Mouse (Mus musculus) liver, embryonic 15.5 days (tissue): ENCODE results near the gene Sik3. TPM values are rescaled to one million over a fixed set of nuclear protein-coding genes. Genes with fewer than 3 reads are reported as not detected.

ENCODE experiments used
- ATAC-seq: fragments of 200-750 bp; cut with Nextera tagmentation; 2 replicates; pipeline ENCODE4 v1.8.0; 2017; ENCODE audit warnings: moderate number of reproducible peaks, mild to moderate bottlenecking, moderate library complexity; ENCODE audit not compliant: insufficient read depth
- H3K27ac ChIP-seq: fragments of 300-500 bp; sonication (generic); replicated peaks from 2 replicates; pipeline ENCODE4 v1.5.1; 2015; ENCODE audit warnings: mild to moderate bottlenecking, inconsistent platforms
- H3K27me3 ChIP-seq: fragments of 300-500 bp; sonication (generic); 2 replicates; pipeline ENCODE4 v1.6.1; 2015; ENCODE audit warnings: mild to moderate bottlenecking, inconsistent platforms
- H3K36me3 ChIP-seq: fragments of 300-500 bp; sonication (generic); replicated peaks from 2 replicates; pipeline ENCODE4 v1.6.1; 2015; ENCODE audit warnings: moderate library complexity, mild to moderate bottlenecking, inconsistent platforms
- H3K4me1 ChIP-seq: fragments of 300-500 bp; sonication (generic); replicated peaks from 2 replicates; pipeline ENCODE4 v1.6.1; 2015; ENCODE audit warnings: inconsistent platforms
- H3K4me2 ChIP-seq: fragments of 300-500 bp; sonication (generic); 2 replicates; pipeline ENCODE4 v1.6.1; 2015; ENCODE audit warnings: moderate library complexity, mild to moderate bottlenecking, inconsistent platforms
- H3K4me3 ChIP-seq: fragments of 300-500 bp; sonication (generic); replicated peaks from 2 replicates; pipeline ENCODE4 v1.5.1; 2015; ENCODE audit warnings: mild to moderate bottlenecking, inconsistent platforms
- H3K9ac ChIP-seq: fragments of 300-500 bp; sonication (generic); 2 replicates; pipeline ENCODE4 v1.6.1; 2015; ENCODE audit warnings: moderate library complexity, mild to moderate bottlenecking, inconsistent platforms
- H3K9me3 ChIP-seq: fragments of 300-500 bp; sonication (generic); replicated peaks from 2 replicates; pipeline ENCODE4 v1.6.1; 2016; ENCODE audit warnings: inconsistent platforms
- WGBS: fragments of 180-500 bp; shearing (Covaris S2); methylation state at CpG from one replicate; pipeline ENCODE4 v1.1.7; 2015; ENCODE audit warnings: mixed read lengths; ENCODE audit not compliant: insufficient replicate concordance; 5-methylcytosine and 5-hydroxymethylcytosine counted together
- polyA plus RNA-seq: library from polyadenylated mRNA; unstranded; fragments of >200 nt; fragmentation: Nextera tagmentation; extraction: Ambion mirVana; gene quantifications from 2 replicates; pipeline ENCODE4 v1.2.1, GENCODE M21; 2015

Sik3 gene
- polyA plus RNA-seq, 1 experiment from 2014 or later: 3.2 TPM

GRCm38 (mm10) chr9:46243584-46243983 lies 231.0 kb downstream of the Sik3 start:
- Histone ChIP-seq H3K4me3 (no peak overlapping the region), H3K9ac (no peak overlapping the region), H3K4me1 (no peaks in the 10 kb centered on the region), H3K36me3 (no peaks in the 10 kb centered on the region), H3K27ac (no peak overlapping the region), H3K4me2 (no peak overlapping the region), H3K9me3 (no peaks in the 10 kb centered on the region), H3K27me3 (no peaks in the 10 kb centered on the region)
- ATAC-seq: no peak
- WGBS: 58% methylated on average over 8 of the region's 8 CpGs

GRCm38 (mm10) chr9:46246752-46247324 lies 234.2 kb downstream of the Sik3 start:
- no peaks in the 10 kb centered on the region for H3K4me1 ChIP-seq
- no peak overlapping the region for H3K27ac ChIP-seq
- ATAC-seq: no peak
- no peak overlapping the region for H3K9ac ChIP-seq
- peak overlapping the region; percentile 20; the same call in 1 of the 2 replicates for H3K4me2 ChIP-seq
- H3K9me3 ChIP-seq: no peaks in the 10 kb centered on the region
- H3K4me3 ChIP-seq: no peak overlapping the region
- H3K36me3 ChIP-seq: no peaks in the 10 kb centered on the region
- 28% methylated on average over 10 of the region's 11 CpGs for WGBS
- no peaks in the 10 kb centered on the region for H3K27me3 ChIP-seq

DNA sequence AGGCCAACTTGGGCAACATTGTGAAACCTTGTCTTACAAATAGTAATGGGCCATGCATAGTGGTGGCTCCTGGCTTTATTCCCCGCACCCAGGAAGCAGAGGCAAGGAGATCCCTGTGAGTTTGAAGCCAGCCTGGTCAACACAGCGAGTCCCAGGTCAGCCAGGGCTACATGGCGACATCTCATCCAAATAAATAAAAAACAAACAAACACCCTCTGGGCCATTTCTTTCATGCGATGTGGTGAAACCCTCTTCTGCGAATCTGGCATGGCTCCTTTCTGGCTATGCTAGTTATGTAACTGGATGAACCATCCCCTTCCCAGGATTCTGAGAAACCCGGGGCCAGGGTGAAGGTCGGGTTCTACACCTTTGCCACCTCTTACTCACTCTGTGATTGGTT lies 243.6 kb downstream of the Sik3 start:
- H3K36me3 ChIP-seq: no peaks in the 10 kb centered on the region
- 63% methylated on average over 7 of the region's 7 CpGs for WGBS
- ATAC-seq: no peak

GRCm38 (mm10) chr9:46256658-46257385 lies 244.2 kb downstream of the Sik3 start:
- H3K4me3 ChIP-seq: no peak overlapping the region
- no peaks in the 10 kb centered on the region for H3K27me3 ChIP-seq
- H3K4me2 ChIP-seq: no peak overlapping the region
- WGBS: 67% methylated on average over 10 of the region's 10 CpGs
- no peak overlapping the region for H3K9ac ChIP-seq
- 0 out of 2 replicates have a peak, but pooled peaks cover 8% of the 10 kb centered on the region for H3K4me1 ChIP-seq
- H3K36me3 ChIP-seq: no peaks in the 10 kb centered on the region
- 0 out of 2 replicates have a peak overlapping the region, but pooled peaks have one; percentile 6 for H3K27ac ChIP-seq
- H3K9me3 ChIP-seq: no peaks in the 10 kb centered on the region
- no peak for ATAC-seq

More for the DNA sequence above, 243.6 kb downstream of the Sik3 start:
- H3K27ac ChIP-seq: no peak overlapping the region
- H3K9me3 ChIP-seq: no peaks in the 10 kb centered on the region
- H3K4me1 ChIP-seq: 0 out of 2 replicates have a peak, but pooled peaks cover 7% of the 10 kb centered on the region
- no peak overlapping the region for H3K9ac ChIP-seq
- no peaks in the 10 kb centered on the region for H3K27me3 ChIP-seq
- H3K4me2 ChIP-seq: no peak overlapping the region
- H3K4me3 ChIP-seq: no peak overlapping the region

DNA sequence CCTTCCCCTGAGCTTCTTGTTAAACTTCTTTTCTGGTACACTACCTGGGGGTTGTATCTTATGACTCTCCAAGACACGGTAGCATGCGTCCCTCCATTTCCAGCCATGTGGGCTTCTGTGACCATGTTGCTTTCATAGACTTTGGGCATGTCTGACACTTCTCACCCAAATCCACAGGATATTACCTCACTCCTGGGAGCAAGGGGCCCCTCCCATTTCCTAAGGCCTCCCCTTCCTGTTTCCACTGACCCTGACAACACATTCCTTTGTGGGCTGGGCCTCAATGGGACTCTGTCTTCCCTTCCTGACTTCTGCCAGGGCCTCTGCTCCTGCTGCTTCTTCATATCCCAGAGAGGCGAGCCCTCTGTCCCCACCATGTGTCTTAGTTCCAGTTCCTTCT lies 244.9 kb downstream of the Sik3 start:
- H3K9me3 ChIP-seq: no peaks in the 10 kb centered on the region
- 64% methylated on average over 3 of the region's 3 CpGs for WGBS
- H3K4me3 ChIP-seq: no peak overlapping the region
- H3K4me1 ChIP-seq: 0 out of 2 replicates have a peak, but pooled peaks cover 8% of the 10 kb centered on the region
- H3K4me2 ChIP-seq: no peak overlapping the region
- no peaks in the 10 kb centered on the region for H3K27me3 ChIP-seq
- no peak overlapping the region for H3K9ac ChIP-seq
- peak; percentile 40; the same call in 1 of the 2 replicates for ATAC-seq
- H3K36me3 ChIP-seq: no peaks in the 10 kb centered on the region
- H3K27ac ChIP-seq: 0 out of 2 replicates have a peak overlapping the region, but pooled peaks have one; percentile 6

DNA sequence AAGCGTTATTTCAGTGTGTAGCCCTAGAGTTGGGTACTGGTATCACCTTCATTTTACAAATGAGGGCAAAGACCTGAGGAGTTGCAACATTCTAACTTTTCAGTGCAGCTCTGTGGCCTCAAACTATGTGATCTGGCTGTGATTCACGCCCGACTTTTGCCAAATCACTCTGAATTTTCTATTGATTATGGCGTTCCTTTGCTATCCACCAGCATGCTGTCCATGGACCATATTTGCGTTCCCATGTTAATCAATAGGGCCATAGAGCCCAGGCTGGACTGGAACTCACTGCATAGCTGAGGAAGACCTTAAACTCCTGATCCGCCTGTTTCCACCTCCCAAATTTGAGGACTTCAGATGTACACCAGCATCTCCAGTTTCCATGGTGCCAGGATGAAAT lies 246.5 kb downstream of the Sik3 start:
- Histone ChIP-seq H3K27ac (no peak overlapping the region), H3K4me3 (no peak overlapping the region), H3K4me1 (0 out of 2 replicates have a peak, but pooled peaks cover 8% of the 10 kb centered on the region), H3K9ac (no peak overlapping the region), H3K27me3 (no peaks in the 10 kb centered on the region), H3K4me2 (no peak overlapping the region), H3K9me3 (no peaks in the 10 kb centered on the region), H3K36me3 (no peaks in the 10 kb centered on the region)
- WGBS: 68% methylated on average over 6 of the region's 6 CpGs
- no peak for ATAC-seq

DNA sequence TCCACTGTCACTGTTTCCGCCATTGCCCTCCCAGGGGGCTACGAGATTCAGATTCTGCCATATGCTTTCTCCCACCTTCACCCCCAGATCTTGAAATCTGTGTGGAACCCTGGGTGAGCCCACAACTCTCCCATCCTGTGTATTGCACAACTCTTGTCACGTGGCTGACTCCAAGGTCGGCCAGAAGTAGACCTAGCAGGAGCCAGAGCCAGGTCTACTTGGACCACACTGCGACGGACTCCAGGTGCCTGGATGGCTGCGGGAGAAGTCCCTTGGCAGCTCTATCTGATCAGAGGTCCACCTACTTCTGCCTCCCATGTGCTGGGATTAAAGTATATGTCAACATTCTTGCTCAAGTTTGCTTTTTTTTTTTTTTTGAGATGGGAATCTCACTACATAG lies 248.5 kb downstream of the Sik3 start:
- H3K9ac ChIP-seq: no peak overlapping the region
- no peaks in the 10 kb centered on the region for H3K9me3 ChIP-seq
- 0 out of 2 replicates have a peak, but pooled peaks cover 8% of the 10 kb centered on the region for H3K4me1 ChIP-seq
- no peak for ATAC-seq
- no peaks in the 10 kb centered on the region for H3K27me3 ChIP-seq
- H3K27ac ChIP-seq: no peak overlapping the region
- no peak overlapping the region for H3K4me2 ChIP-seq
- H3K36me3 ChIP-seq: no peaks in the 10 kb centered on the region
- H3K4me3 ChIP-seq: no peak overlapping the region
- WGBS: 53% methylated on average over 7 of the region's 7 CpGs

DNA sequence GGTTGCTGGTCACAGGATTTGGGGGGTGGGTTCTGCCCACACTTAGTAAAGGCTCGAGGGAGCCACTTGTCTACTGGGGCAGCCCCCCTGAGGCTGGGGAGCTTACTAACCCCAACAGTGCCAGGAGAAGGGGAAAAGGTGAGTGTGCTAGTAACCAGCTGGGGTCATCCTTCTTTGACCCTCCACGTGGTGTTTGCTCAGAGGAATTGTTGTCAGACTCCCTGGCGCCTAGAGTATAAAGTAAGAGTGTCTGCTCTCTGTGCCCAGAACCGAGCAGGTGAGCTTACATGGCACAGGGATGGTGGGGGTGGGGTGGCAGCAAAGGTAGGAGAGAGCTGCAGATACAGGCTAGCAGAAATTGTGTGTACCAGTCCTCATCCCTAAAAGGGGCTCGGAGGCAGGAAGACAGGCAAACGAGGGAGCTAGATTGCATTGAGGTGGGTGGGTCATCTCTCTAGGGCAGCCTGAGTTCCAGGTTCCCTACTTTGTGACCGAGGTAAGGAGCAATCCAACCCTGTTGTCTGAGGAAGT lies 255.8 kb downstream of the Sik3 start, which contains the start of gene Apoa5:
Gene Apoa5 (plus strand): TSS at position 291 of the 531 bp plus-strand sequence.
- no peak within 1 kb of the TSS for H3K9ac ChIP-seq

DNA sequence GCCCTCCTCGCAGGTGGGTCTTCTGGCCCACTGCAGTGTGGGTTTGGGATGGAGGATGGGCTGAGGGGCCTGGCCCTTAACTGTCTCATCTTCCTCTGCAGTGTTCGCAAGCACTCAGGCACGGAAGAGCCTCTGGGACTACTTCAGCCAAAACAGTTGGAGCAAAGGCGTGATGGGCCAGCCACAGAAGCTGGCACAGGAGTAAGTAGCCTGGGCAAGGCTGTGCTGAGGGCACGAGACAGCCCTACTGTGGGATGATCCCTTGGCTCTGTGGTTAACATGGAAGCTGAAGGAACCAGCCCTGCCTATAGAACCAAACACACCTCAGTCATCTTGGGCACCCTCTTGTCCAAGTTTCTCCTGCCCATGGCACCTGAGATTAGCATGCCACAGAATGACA lies 256.5 kb downstream of the Sik3 start:
- no peak overlapping the region for H3K4me3 ChIP-seq
- 67% methylated on average over 5 of the region's 5 CpGs for WGBS

More for the DNA sequence above, 255.8 kb downstream of the Sik3 start, which contains the start of gene Apoa5:
- Histone ChIP-seq H3K4me3 (no peak within 1 kb of the TSS), H3K36me3 (no peaks in the 10 kb centered on the region), H3K9me3 (no peaks in the 10 kb centered on the region), H3K4me2 (no peak within 1 kb of the TSS), H3K27me3 (peaks cover 14% of the 10 kb centered on the region; the same call in 1 of the 2 replicates), H3K27ac (no peak within 1 kb of the TSS), H3K4me1 (peaks cover 11% of the 10 kb centered on the region)
- no peak for ATAC-seq
- WGBS: 41% methylated on average over 7 of the region's 7 CpGs

GRCm38 (mm10) chr9:46270782-46271181 lies 258.2 kb downstream of the Sik3 start:
- ATAC-seq: no peak
- WGBS: 81% methylated on average over 4 of the region's 4 CpGs
- peaks cover 14% of the 10 kb centered on the region; the same call in 1 of the 2 replicates for H3K27me3 ChIP-seq
- peaks cover 15% of the 10 kb centered on the region for H3K36me3 ChIP-seq
- H3K27ac ChIP-seq: no peak overlapping the region
- no peak overlapping the region for H3K4me2 ChIP-seq
- H3K4me1 ChIP-seq: peaks cover 24% of the 10 kb centered on the region
- H3K9me3 ChIP-seq: no peaks in the 10 kb centered on the region
- H3K9ac ChIP-seq: no peak overlapping the region
- no peak overlapping the region for H3K4me3 ChIP-seq

More for the DNA sequence above, 256.5 kb downstream of the Sik3 start:
- H3K9me3 ChIP-seq: no peaks in the 10 kb centered on the region
- peaks cover 18% of the 10 kb centered on the region for H3K4me1 ChIP-seq
- no peak for ATAC-seq
- H3K27ac ChIP-seq: no peak overlapping the region
- H3K27me3 ChIP-seq: peaks cover 14% of the 10 kb centered on the region; the same call in 1 of the 2 replicates
- no peaks in the 10 kb centered on the region for H3K36me3 ChIP-seq
- H3K4me2 ChIP-seq: no peak overlapping the region
- H3K9ac ChIP-seq: no peak overlapping the region

GRCm38 (mm10) chr9:46272070-46272469 lies 259.4 kb downstream of the Sik3 start:
- Histone ChIP-seq H3K36me3 (peaks cover 28% of the 10 kb centered on the region), H3K4me2 (peak overlapping the region; percentile 85), H3K4me1 (peaks cover 24% of the 10 kb centered on the region), H3K4me3 (peak overlapping the region; percentile 90), H3K9ac (no peak overlapping the region), H3K27me3 (peaks cover 14% of the 10 kb centered on the region; the same call in 1 of the 2 replicates), H3K9me3 (no peaks in the 10 kb centered on the region), H3K27ac (no peak overlapping the region)
- WGBS: 15% methylated on average over 9 of the region's 9 CpGs
- no peak for ATAC-seq
